Mouse (Mus musculus) testis, adult 2 months (tissue): ENCODE results near the gene Pgls.

Experiments
- CTCF ChIP-seq: fragments of 200-500 bp; IDR thresholded peaks from 2 replicates; pipeline ENCODE4 v1.5.1; 2012; ENCODE audit warnings: low read depth, mild to moderate bottlenecking, inconsistent platforms, low read length, moderate library complexity; ENCODE audit not compliant: control insufficient read depth, insufficient read depth, insufficient replicate concordance
- POLR2A ChIP-seq: fragments of 200-500 bp; IDR thresholded peaks from 2 replicates; pipeline ENCODE4 v1.6.1; 2012; ENCODE audit warnings: low read depth, mild to moderate bottlenecking, inconsistent platforms, low read length, moderate library complexity; ENCODE audit not compliant: control insufficient read depth

GRCm38 (mm10) chr8:71593556-71594323 is 1.8 kb downstream of the Pgls start:
- TF ChIP-seq POLR2A = no peak
- no peak for TF ChIP-seq CTCF
